Mouse (Mus musculus) megakaryocyte, embryonic 14.5 days (primary cell): ENCODE results near the gene Dlst.

ENCODE experiments used
- FLI1 ChIP-seq: IDR thresholded peaks from 2 replicates; pipeline ENCODE4 v1.6.1; 2012; ENCODE audit warnings: low read length, inconsistent platforms, mixed read lengths
- GATA1 ChIP-seq: IDR thresholded peaks from 3 replicates; pipeline ENCODE4 v1.6.1; 2012; ENCODE audit warnings: mixed read lengths, low read length, inconsistent platforms, borderline replicate concordance

DNA sequence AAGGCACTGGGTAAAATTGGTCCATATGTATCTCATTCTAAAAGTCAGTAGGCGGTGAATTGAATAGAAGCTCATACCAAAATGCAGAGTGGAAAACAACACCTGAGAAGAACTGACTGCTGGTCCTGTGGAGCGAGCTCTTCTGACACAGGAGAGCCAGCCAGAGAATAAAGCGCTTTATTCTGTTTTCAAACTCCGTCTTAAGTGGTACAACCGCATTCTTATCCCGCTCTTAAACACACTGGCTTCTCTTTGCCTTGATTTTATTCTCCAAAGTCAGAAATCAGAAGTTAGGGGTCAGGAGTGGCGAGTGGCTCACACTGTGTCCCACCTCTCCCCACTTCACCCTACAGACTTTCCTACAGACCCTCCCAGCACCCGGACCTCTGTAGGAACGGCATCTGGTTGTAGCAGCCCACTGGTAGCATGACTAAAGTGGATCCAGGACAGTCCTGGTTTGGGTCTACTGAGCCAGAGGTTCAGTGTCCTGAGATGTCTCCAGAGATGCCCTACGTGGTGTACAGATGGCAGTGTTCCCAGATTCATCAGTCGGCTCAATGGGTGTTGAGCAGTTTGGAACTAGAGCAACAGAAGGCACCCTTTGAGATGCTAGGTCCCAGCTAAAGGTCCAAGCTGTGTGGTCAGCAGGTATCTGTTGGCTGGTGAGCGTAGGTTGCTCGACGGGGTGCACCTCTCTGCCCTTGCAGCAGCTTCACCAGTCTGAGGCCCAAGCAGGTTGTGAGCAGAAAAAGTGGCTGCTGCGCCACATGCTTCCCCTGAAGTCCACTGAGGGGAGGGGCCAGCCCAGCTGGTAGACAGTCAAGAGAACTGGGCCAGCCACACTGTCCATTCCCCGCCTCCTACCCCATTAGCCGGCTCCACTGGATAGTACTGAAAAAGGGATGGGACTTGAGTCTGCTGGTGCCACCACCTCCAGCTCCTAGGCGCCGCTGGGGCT is 25.2 kb downstream of the Dlst start:
- TF ChIP-seq GATA1 (no peak), FLI1 (no peak)
